Mouse (Mus musculus): ENCODE measurements around the gene Dok5. TPM values are rescaled to one million over a fixed set of nuclear protein-coding genes. Genes with fewer than 3 reads are reported as not detected.

Dok5 gene
- total RNA-seq, 2 experiments from 2014 or later: 0.14 TPM; not detected in 1

- intact Hi-C loops (cut with DNase I): loop anchor here (2.0 kb wide), 2 partner anchors 1294 to 1304 kb away; no protein-coding TSS in a partner anchor
- DNase-seq: peak; percentile 22 to 35
Observed at GRCm38 (mm10) chr2:170912589-170913223, 181.1 kb downstream of the Dok5 start.

DNA sequence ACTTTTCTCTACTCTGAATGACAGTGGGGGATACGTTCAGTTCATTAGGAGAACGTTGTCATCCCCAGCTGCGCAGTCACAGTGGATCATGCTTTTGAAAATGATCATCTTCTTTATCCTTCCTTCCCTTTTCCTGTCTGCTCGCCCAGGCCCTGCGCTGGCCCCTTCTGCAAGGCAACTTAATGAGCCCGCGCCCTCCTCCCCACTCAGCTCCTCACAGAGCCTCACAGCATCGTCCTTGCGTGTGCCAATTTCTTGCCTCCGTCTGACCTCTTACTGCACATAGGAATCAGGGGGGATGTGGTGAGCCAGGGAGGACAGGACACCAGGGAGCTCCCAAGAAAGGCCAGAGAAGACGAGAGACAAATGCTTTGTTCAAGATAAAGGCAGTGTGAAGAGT, 182.3 kb downstream of the Dok5 start:
- DNase-seq: no peak
- intact Hi-C loops (cut with DNase I): loop anchor here (2.0 kb wide), 2 partner anchors 1293 to 1303 kb away; no protein-coding TSS in a partner anchor

DNA sequence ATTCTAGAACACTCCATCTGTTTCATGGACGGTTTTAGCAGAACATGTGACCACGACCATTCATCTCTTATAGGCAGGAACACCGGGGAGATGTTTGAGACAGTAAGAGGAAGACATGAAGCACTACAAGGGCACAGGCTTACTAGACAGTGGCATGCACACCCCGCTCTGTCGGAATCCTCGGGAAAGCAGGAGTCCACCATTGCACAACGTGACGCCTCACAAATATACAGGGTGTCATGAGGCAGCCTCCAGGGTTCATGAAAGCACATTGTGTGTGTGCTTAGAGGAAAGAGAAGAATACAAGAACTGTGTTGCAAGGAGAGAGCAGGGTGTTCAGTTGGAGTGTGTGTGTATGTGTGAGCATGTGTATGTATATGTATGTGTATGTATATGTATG, 184.0 kb downstream of the Dok5 start:
- DNase-seq: no peak
- intact Hi-C loops (cut with DNase I): no loop called here

DNA sequence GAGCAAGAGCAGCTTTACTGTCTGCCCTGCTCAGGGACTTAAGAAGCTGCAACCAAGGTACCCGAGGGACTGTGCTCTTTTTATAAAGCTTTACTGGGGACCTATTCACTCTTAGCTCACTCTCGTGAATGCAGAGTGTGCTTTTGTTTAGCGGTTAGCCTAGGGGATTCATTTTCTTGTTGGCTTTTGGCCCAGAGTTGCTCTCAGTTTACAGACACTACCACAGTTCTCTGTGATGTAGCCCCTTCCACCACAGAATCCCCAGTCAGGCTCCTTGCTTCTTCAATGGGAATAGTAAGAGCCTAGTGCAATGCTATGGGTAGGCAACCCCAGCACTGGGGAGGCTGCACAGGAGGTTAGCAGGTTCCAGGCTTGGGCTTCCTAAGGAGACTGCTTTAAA, 190.7 kb downstream of the Dok5 start:
- no peak for DNase-seq
- intact Hi-C loops (cut with DNase I): no loop called here

DNA sequence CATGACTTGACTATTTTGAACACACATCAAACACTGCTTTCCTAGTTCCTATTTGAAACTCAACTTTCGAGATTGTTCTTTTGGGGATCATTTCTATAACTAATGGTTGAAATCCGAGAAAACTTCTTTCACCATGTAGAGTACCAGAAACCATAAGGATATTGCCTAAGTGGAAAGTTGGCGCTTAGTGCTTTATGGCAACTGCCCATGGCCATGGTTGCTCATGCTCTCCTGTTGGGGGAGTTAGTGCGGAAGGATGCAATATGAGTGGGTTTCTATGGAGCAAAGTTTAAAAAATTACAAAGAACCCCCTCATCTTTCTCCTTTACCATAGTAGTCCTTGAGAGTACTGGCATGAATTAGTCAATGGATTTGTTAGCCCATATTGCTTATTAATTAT, 192.5 kb downstream of the Dok5 start:
- intact Hi-C loops (cut with DNase I): no loop called here
- no peak for DNase-seq

GRCm38 (mm10) chr2:170926237-170926636, 194.6 kb downstream of the Dok5 start:
- intact Hi-C loops (cut with DNase I): no loop called here

More at GRCm38 (mm10) chr2:170926237-170926636, 194.6 kb downstream of the Dok5 start:
- DNase-seq: no peak

Other genes starting within 250 kb of the Dok5 start
- gene Pfdn4, start 235.4 kb upstream of the Dok5 start, total RNA-seq (2021): 10 to 100 TPM; 11.1 to 12.4 TPM
- not detected for gene Cyp24a1, start 234.7 kb upstream of the Dok5 start, total RNA-seq (2021)
- gene 4930470P17Rik, start 129.8 kb upstream of the Dok5 start, total RNA-seq (2021): not detected